Mouse (Mus musculus) lung, adult 18-20 months (tissue): ENCODE data around the gene Wfdc13.
"Not testable (repeated sequence)": the region's sequence is repeated elsewhere in the genome, so short reads cannot be mapped to it uniquely, and the experiment has no call there.

ENCODE experiments used
- DNase-seq, 2 experiments: peaks; one replicate each; pipeline ENCODE4 v3.0.0; 2022; ENCODE audit warnings: mixed read lengths in 2 of 2

Gene Wfdc13

GRCm38 (mm10) chr2:164716194-164716786 is 31.4 kb downstream of the Wfdc13 start:
- not testable (repeated sequence) for DNase-seq

DNA sequence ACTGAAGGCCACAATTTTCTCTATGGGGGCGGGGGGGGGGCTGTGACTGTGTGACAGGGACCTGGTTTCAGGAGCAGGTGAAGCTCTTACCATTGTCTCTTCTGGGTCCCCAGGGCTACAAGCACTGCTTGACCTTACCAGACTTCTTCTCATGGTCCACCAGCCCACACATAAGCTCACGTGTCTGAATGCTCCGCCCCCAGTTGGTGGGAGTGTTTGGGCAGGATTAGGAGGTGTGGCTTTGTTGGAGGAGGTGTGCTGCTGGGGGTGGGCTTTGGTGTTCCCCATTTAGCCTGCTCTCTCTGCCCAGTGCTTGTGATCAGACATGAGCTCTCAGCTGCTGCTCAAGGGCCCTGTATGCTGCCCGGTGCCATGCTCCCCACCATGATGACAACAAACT is 38.4 kb downstream of the Wfdc13 start:
- no peak for DNase-seq

- peak; percentile 57 to 59 for DNase-seq
These were observed 41.1 kb downstream of the Wfdc13 start for GRCm38 (mm10) chr2:164725895-164726619.

DNA sequence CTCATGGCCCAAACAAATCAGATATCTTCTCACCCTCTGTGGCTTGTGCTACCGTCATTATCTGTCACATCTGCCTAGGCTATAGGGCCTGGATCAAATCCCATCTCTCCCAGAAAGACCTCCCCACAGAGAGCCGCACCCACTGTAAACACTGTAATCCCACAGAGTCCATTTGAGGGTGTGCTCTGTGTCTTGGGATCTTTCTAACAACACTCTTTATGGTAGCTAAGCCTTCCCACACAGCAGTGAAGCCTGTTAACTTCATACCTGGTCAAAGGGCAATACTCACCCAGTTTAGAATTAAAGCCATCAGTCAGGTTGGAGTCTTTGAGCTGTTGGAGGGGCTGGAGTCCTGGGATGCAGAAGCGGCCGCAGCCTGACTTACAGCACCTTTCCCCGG is 46.8 kb downstream of the Wfdc13 start:
- no peak for DNase-seq

GRCm38 (mm10) chr2:164733259-164733658 is 48.4 kb downstream of the Wfdc13 start:
- no peak for DNase-seq

GRCm38 (mm10) chr2:164734839-164735238 is 49.9 kb downstream of the Wfdc13 start:
- no peak for DNase-seq

DNA sequence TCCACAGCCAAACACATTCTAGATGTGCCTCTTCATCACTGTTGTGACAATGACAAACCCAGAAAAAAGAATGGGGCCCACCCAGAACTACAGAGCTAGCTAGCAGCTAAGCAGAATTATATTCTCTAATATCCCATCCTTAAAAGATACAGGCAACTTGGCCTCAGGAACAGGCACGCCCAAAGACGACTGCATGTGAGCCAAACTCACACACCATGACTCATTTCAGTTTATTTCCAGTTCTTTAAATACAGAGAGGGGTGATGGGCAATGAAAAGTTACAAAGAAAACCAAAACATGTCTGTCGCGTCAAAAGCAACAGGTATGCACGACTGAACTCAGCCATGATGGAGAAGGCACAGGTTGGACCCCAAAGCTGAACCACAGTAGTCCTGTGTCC is 50.5 kb downstream of the Wfdc13 start:
- no peak for DNase-seq
